Mouse (Mus musculus): Measurements from ENCODE around the gene Fgfr2.

GRCm38 (mm10) chr7:132804951-132805350 is 318.2 kb downstream of the Fgfr2 start:
- TF ChIP-seq CTCF (IDR thresholded peaks at IDR 0.05) (no peak), EP300 (IDR thresholded peaks at IDR 0.05) (no peak)
